Mouse (Mus musculus) liver, embryonic 13.5 days (tissue): ENCODE measurements around the gene F830045P16Rik. TPM values are rescaled to one million over a fixed set of nuclear protein-coding genes. Genes with fewer than 3 reads are reported as not detected.
A peak's percentile ranks its signal among the peaks of the same experiment; 100 is the strongest.

ENCODE experiments used
- ATAC-seq: fragments of 200-750 bp; cut with Nextera tagmentation; 2 replicates; pipeline ENCODE4 v1.8.0; 2017; ENCODE audit warnings: low read depth, mild to moderate bottlenecking, moderate number of reproducible peaks, moderate library complexity
- DNase-seq: peaks from one replicate; pipeline ENCODE4 v3.0.0; 2022
- H3K27ac ChIP-seq: fragments of 300-500 bp; sonication (generic); 2 replicates; pipeline ENCODE4 v1.5.1; 2015; ENCODE audit warnings: moderate library complexity, mild to moderate bottlenecking, inconsistent platforms
- H3K27me3 ChIP-seq: fragments of 300-500 bp; sonication (generic); 2 replicates; pipeline ENCODE4 v1.6.1; 2015; ENCODE audit warnings: mild to moderate bottlenecking, inconsistent platforms
- H3K36me3 ChIP-seq: fragments of 300-500 bp; sonication (generic); 2 replicates; pipeline ENCODE4 v1.6.1; 2015; ENCODE audit warnings: mild to moderate bottlenecking, inconsistent platforms
- H3K4me1 ChIP-seq: fragments of 300-500 bp; sonication (generic); replicated peaks from 2 replicates; pipeline ENCODE4 v1.6.1; 2015; ENCODE audit warnings: inconsistent platforms
- H3K4me2 ChIP-seq: fragments of 300-500 bp; sonication (generic); 2 replicates; pipeline ENCODE4 v1.6.1; 2015; ENCODE audit warnings: inconsistent platforms, mild to moderate bottlenecking, moderate library complexity
- H3K4me3 ChIP-seq: fragments of 300-500 bp; sonication (generic); replicated peaks from 2 replicates; pipeline ENCODE4 v1.5.1; 2015; ENCODE audit warnings: mild to moderate bottlenecking, inconsistent platforms
- H3K9ac ChIP-seq: fragments of 300-500 bp; sonication (generic); 2 replicates; pipeline ENCODE4 v1.6.1; 2015; ENCODE audit warnings: mild to moderate bottlenecking, inconsistent platforms
- H3K9me3 ChIP-seq: fragments of 300-500 bp; sonication (generic); replicated peaks from 2 replicates; pipeline ENCODE4 v1.6.1; 2016; ENCODE audit warnings: inconsistent platforms
- WGBS: fragments of 180-500 bp; shearing (Covaris S2); methylation state at CpG from one replicate; pipeline ENCODE4 v1.1.7; 2015; ENCODE audit not compliant: insufficient replicate concordance; 5-methylcytosine and 5-hydroxymethylcytosine counted together
- polyA plus RNA-seq: library from polyadenylated mRNA; unstranded; fragments of >200 nt; fragmentation: Nextera tagmentation; extraction: Ambion mirVana; gene quantifications from 2 replicates; pipeline ENCODE4 v1.2.1, GENCODE M21; 2015

F830045P16Rik gene
- 0.06 TPM in 1 of 2 replicates, not detected in the other for polyA plus RNA-seq

DNA sequence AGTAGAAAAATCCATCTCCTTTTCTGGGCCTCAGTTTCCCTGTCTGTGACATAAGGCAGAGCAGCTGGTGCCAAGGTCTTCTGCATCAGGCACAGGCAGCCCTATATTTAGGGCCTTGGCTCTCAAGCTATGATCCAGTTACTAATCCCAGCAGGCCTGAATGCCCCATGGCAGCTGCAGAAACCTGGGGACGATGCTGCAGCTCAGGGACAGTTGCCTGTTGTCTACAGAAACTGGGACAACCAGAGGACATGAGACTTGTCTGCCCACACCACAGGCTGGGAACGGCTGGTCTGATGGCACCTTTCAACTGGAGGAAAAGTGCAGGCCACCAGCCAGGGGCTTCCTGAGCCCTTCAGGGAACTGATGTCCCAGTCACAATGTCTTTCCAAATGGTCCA is at the start of gene F830045P16Rik:
F830045P16Rik (minus strand) TSS at position 226 of the 400 bp plus-strand sequence.
- DNase-seq (no peak), ATAC-seq (no peak)
- Histone ChIP-seq H3K9ac (no peak within 1 kb of the TSS), H3K27me3 (no peaks in the 10 kb centered on the region), H3K4me1 (peaks cover 7% of the 10 kb centered on the region; the same call in 1 of the 2 replicates), H3K4me3 (no peak within 1 kb of the TSS), H3K4me2 (no peak within 1 kb of the TSS), H3K9me3 (no peaks in the 10 kb centered on the region), H3K36me3 (no peaks in the 10 kb centered on the region), H3K27ac (no peak within 1 kb of the TSS)
- WGBS, result 43% methylated on average over 2 of the region's 2 CpGs

DNA sequence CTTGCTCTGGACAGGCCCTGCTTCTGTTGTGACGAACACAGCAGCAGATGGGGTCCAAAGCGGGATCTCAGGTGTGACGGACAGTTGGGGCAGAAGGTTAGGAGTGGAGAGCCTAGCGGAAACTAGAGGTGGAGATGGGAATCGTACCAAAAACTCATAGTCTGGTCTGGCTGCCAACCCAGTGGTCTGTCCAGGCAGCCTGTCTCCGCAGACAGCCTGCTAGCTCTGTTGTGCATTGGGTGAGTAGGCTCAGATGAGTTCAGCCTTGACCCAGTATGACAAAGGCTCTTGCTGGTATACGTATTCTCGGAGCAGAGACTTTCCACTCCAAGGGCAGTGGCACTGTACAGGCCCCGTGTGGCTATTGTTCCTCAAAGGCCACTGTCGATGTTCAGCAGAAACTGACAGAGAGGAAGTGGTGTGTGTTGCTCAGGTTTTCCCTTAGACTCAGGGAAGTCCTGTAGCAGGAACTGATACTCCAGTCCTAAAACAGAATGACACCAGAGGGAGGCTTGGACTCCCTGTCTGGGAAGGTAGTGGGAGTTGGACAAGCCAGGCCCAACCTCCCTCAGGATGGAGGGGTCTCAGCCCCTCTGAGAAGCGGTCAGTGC is 49.6 kb upstream of the F830045P16Rik start:
- Histone ChIP-seq H3K9ac (no peak overlapping the region), H3K27me3 (no peaks in the 10 kb centered on the region), H3K4me3 (no peak overlapping the region), H3K27ac (peak overlapping the region; percentile 48), H3K36me3 (no peaks in the 10 kb centered on the region), H3K4me2 (no peak overlapping the region), H3K9me3 (no peaks in the 10 kb centered on the region), H3K4me1 (no peaks in the 10 kb centered on the region)
- ATAC-seq (peak; percentile 39; the same call in 1 of the 2 replicates), DNase-seq (no peak)
- WGBS, result 58% methylated on average over 11 of the region's 11 CpGs

DNA sequence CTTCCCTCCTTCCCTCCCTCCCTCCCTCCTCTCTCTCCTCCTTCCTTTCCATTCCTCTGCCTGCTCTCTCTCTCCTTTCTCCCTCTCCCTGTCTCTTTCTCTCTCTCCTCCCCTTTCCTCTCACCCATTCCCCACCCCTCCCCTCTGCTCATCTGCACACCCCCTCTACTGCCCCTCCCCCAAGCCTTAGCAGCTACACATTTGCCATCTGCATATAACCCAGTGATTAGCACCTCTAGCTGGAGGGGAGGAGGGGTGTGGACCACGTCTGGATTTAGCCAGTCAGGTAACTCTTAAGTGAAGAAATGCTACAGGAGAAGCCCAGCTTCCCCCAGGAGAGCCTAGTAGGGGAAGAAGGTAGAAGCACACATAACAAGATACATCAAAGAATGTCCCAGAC is 48.5 kb upstream of the F830045P16Rik start:
- Histone ChIP-seq H3K27me3 (no peaks in the 10 kb centered on the region), H3K9me3 (no peaks in the 10 kb centered on the region), H3K27ac (no peak overlapping the region), H3K36me3 (no peaks in the 10 kb centered on the region), H3K4me3 (no peak overlapping the region), H3K4me2 (no peak overlapping the region), H3K4me1 (no peaks in the 10 kb centered on the region), H3K9ac (no peak overlapping the region)
- 10% methylated on average over 1 of the region's 1 CpGs for WGBS
- ATAC-seq (no peak), DNase-seq (no peak)

DNA sequence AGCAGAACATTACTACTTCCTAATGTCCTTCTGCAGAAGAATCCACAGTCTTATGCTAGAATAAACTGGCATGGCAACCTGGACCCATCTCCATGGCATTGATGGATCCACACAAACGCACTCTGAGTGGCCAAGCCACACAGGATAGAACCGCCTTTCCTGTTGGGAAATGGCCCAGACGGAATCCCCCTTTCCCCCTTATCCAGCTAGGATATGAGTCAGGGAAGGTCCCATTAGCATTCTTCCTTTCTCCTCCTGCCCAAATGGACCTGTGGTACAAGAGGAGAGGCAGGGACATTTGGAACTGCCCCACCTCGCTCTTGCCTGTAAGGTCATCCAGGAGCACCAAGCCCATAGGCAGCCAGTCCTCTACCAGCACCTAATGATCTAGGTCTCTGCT is 45.9 kb upstream of the F830045P16Rik start:
- Histone ChIP-seq H3K27ac (no peak overlapping the region), H3K4me2 (no peak overlapping the region), H3K36me3 (no peaks in the 10 kb centered on the region), H3K4me3 (no peak overlapping the region), H3K9ac (no peak overlapping the region), H3K9me3 (no peaks in the 10 kb centered on the region), H3K4me1 (no peaks in the 10 kb centered on the region), H3K27me3 (no peaks in the 10 kb centered on the region)
- ATAC-seq (no peak), DNase-seq (no peak)
- WGBS, result 73% methylated on average over 4 of the region's 4 CpGs

DNA sequence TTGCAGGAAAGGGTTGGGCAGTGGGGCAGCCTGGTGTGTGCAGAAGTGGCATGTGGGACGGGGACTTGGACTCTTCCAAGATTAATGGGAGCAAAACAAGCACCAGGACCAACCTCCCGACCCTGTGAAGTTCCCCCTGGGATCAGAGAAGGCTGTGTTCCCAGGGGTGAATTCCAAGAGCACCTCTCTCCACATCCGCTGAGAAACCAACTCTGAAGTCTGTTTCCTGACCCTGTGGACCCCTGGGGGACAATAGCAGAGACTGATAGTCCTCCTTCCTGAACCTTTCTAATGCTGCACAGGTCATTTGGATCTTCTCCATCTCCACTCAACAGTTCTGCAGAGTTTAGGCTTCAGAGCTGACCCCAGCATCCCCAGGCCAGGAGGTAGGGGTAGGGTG is 45.4 kb upstream of the F830045P16Rik start:
- ATAC-seq (no peak), DNase-seq (no peak)
- no peak overlapping the region for H3K4me2 ChIP-seq
- H3K27me3 ChIP-seq, result no peaks in the 10 kb centered on the region
- no peaks in the 10 kb centered on the region for H3K36me3 ChIP-seq
- no peaks in the 10 kb centered on the region for H3K4me1 ChIP-seq
- H3K9me3 ChIP-seq, result no peaks in the 10 kb centered on the region
- no peak overlapping the region for H3K4me3 ChIP-seq
- WGBS, result 42% methylated on average over 3 of the region's 3 CpGs
- no peak overlapping the region for H3K27ac ChIP-seq
- no peak overlapping the region for H3K9ac ChIP-seq

DNA sequence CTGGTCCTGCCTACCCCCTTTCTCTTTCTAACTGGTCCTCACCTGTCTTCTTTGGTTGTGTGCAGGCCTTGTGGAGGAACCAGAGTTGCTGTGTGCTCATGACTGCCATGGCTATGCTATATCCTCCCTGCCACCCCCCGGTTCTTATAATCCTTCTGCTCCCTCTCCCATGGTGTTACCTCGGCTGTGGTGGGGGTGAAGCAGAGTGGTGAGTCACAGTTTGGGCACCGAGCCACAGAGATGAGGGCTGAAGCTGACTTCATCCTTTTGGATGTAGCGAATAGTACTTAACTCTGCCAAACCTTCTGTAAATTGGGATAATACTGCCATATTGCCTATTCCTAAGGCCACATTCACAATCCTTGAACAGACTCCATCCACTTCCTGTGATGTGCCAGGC is 44.3 kb upstream of the F830045P16Rik start:
- Histone ChIP-seq H3K4me3 (no peak overlapping the region), H3K4me2 (no peak overlapping the region), H3K9ac (no peak overlapping the region), H3K4me1 (no peaks in the 10 kb centered on the region), H3K9me3 (no peaks in the 10 kb centered on the region), H3K27ac (no peak overlapping the region), H3K36me3 (no peaks in the 10 kb centered on the region), H3K27me3 (no peaks in the 10 kb centered on the region)
- DNase-seq (no peak), ATAC-seq (no peak)
- WGBS, result 59% methylated on average over 4 of the region's 4 CpGs

DNA sequence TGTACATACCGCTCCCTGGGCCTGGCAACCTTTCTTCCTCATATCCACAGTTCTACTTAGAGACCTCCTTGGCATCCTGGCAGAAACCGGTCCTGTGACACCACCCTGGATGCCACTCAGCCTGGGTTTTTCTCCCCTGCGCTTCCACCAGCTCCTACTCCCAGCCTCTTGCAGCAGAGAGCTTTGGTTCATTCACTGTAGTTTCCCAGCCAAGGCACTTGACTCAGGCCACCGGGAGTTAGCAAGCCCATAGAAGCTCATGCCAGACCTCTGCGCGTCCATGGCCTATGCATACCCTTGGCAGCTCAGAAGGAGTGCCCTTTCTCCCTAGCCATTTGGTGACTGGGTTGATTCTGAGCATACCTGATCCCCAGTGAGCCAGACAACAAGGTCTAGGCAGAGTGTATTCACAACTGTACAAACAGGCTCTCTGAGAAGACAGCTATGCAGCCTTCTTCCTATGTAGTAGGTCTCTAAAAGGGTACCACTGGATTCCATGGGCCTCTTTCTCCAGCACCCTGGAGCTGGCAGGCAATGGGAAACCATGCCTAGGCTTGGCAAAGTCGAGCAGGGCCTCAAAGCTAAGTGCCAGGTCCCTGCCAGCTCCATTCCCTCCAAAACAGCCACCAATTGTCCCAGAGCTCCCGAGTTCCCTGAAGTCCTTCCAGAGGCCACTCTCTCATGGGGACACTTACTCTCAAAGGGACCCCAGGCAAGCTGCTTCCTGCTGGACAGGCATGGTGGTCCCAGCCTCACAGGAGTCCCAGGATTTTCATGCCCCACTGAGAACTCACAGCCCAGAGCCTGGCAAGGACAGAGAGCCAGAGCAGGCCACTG is 40.4 kb upstream of the F830045P16Rik start:
- Histone ChIP-seq H3K4me3 (no peak overlapping the region), H3K27ac (no peak overlapping the region), H3K27me3 (peaks cover 23% of the 10 kb centered on the region), H3K9ac (no peak overlapping the region), H3K4me1 (peaks cover 6% of the 10 kb centered on the region), H3K9me3 (no peaks in the 10 kb centered on the region), H3K4me2 (no peak overlapping the region), H3K36me3 (no peaks in the 10 kb centered on the region)
- WGBS, result 68% methylated on average over 8 of the region's 8 CpGs
- ATAC-seq, result no peak
- DNase-seq, result no peak

DNA sequence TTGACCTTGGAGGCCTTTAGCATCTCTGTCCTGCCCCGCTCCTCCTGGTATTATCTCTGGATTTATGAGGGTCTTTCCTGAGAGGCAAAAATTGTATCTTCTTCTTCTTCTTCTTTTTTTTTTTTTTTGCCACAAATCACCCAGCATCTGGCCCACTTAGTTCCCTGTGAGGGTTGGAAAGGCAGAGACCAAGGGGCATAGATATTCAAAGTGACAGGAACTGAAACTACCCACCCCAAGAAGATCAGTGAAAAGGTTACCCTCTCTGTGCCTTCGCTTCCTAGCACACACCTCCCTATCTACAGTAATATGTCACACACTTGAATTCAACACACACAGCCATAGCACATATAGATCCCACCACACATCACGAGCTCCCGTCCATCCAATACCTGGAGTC is 38.7 kb upstream of the F830045P16Rik start:
- peaks cover 6% of the 10 kb centered on the region for H3K4me1 ChIP-seq
- H3K27ac ChIP-seq, result no peak overlapping the region
- no peaks in the 10 kb centered on the region for H3K9me3 ChIP-seq
- DNase-seq, result no peak
- H3K4me3 ChIP-seq, result no peak overlapping the region
- H3K36me3 ChIP-seq, result no peaks in the 10 kb centered on the region
- H3K9ac ChIP-seq, result no peak overlapping the region
- peaks cover 23% of the 10 kb centered on the region for H3K27me3 ChIP-seq
- no peak for ATAC-seq
- WGBS, result 69% methylated on average over 4 of the region's 4 CpGs
- H3K4me2 ChIP-seq, result no peak overlapping the region

DNA sequence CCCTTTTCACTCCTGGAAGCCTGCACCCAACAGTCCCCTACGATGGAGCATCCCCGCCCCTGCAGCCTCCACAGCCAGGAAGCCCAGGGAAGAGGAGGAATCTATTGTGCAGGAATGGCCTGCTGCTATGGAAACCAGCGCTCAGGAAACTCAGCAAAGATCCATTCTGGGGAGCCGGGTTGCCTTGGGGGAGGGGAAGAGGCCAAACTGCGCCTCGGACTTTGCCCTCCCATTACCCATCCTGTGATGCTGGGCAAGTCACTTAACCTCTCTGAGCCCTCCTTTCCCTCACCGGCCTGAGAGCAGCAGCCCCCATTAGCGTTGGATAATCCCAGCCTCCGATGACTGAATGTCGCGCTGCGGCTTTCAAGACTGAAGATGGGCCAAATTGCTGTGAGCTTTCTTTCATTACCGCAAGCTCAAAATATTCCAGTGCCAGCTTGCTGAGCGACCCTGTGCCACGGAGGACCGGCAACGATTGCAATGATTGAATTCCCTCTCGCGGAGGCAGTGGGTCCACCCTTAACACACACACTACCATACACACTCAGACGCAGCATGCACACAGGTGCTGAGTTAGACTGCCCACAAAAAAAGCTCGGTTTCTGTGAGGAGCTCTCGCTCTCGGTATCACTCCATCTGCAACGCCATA is 38.1 kb upstream of the F830045P16Rik start:
- Histone ChIP-seq H3K4me2 (peak overlapping the region; percentile 32), H3K9ac (no peak overlapping the region), H3K27me3 (peaks cover 23% of the 10 kb centered on the region), H3K27ac (no peak overlapping the region), H3K4me3 (no peak overlapping the region), H3K9me3 (no peaks in the 10 kb centered on the region), H3K36me3 (no peaks in the 10 kb centered on the region), H3K4me1 (peaks cover 6% of the 10 kb centered on the region)
- WGBS, result 15% methylated on average over 24 of the region's 24 CpGs
- DNase-seq (no peak), ATAC-seq (no peak)

DNA sequence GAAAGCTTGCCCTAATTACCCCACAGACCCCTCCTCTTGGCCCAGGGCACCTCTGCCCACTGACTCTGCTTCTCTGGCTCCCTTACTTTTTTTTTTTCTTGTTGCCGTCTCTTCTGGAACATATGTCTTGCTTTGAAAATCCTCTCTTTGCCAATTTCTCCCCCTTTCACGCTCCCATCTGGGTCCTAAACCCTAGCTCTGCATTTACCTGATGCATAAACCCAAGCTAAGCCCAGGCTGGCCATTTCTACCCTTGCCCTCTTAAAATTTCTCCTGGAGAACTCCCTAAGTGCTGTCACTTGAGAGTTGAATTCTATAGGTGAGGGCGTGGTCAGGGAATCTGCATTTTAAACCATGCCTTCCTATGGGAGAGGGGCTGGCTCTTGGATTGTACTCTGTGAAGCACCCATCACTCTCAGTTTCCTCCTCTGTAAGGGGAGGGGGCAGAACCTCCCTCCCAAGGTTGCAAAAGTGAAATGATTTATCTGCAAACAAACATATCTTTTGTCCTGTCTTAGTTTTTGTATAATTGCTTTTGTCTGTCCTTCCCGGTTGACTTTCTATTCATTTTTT is 37.4 kb upstream of the F830045P16Rik start:
- Histone ChIP-seq H3K9ac (no peak overlapping the region), H3K4me3 (no peak overlapping the region), H3K9me3 (no peaks in the 10 kb centered on the region), H3K4me1 (peaks cover 6% of the 10 kb centered on the region), H3K27me3 (peaks cover 23% of the 10 kb centered on the region), H3K4me2 (no peak overlapping the region), H3K27ac (no peak overlapping the region), H3K36me3 (no peaks in the 10 kb centered on the region)
- DNase-seq (no peak), ATAC-seq (no peak)
- WGBS, result 25% methylated on average over 4 of the region's 4 CpGs

DNA sequence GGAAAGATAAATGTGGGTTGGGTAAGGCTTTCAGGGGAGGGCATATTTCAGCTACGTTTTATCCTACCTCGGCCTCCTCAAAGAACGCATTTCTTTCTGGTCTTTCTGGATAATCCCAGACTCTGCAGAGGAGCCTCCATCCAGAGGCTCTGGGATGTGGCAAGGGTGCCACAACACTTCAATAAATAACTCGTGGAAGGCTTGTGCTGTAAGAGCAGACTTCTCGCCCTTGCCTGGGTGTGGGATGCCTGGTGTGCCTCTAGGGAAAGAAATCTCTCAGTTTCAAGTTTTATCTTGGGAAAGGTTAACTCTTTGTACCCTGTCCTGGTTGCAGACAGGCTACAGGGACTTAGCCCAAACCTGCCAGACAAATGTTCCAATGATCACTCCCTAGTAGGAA is 33.2 kb upstream of the F830045P16Rik start:
- H3K36me3 ChIP-seq, result no peaks in the 10 kb centered on the region
- 45% methylated on average over 5 of the region's 5 CpGs for WGBS
- DNase-seq (no peak), ATAC-seq (no peak)
- no peak overlapping the region for H3K4me3 ChIP-seq
- H3K9me3 ChIP-seq, result no peaks in the 10 kb centered on the region
- no peak overlapping the region for H3K4me2 ChIP-seq
- H3K27me3 ChIP-seq, result peaks cover 14% of the 10 kb centered on the region
- H3K9ac ChIP-seq, result no peak overlapping the region
- peaks cover 6% of the 10 kb centered on the region for H3K4me1 ChIP-seq
- H3K27ac ChIP-seq, result no peak overlapping the region
